Mouse (Mus musculus) liver, adult 2 months (tissue): Measurements from ENCODE around the gene Rab26. TPM values are rescaled to one million over a fixed set of nuclear protein-coding genes. Genes with fewer than 3 reads are reported as not detected.

Experiments used
- DNase-seq: peaks from one replicate; pipeline ENCODE4 v3.0.0-alpha.2; 2011; ENCODE audit warnings: low read depth, low spot score; ENCODE audit errors: extremely low read depth
- H3K27ac ChIP-seq: fragments of 200-500 bp; replicated peaks from 2 replicates; pipeline ENCODE4 v1.5.1; 2012; ENCODE audit warnings: low read depth, mild to moderate bottlenecking, control low read depth, inconsistent platforms, low read length; ENCODE audit not compliant: insufficient read depth
- H3K27me3 ChIP-seq: fragments of 200-500 bp; 2 replicates; pipeline ENCODE4 v1.6.1; 2012; ENCODE audit warnings: mild to moderate bottlenecking, moderate library complexity, low read length, inconsistent platforms; ENCODE audit not compliant: control insufficient read depth, insufficient read depth
- H3K36me3 ChIP-seq: fragments of 200-500 bp; 2 replicates; pipeline ENCODE4 v1.6.1; 2012; ENCODE audit warnings: low read length, inconsistent platforms; ENCODE audit not compliant: control insufficient read depth, insufficient read depth
- H3K4me1 ChIP-seq: fragments of 200-500 bp; 2 replicates; pipeline ENCODE4 v1.6.1; 2011; ENCODE audit warnings: low read length; ENCODE audit not compliant: control insufficient read depth, insufficient read depth
- H3K4me3 ChIP-seq: fragments of 200-500 bp; 2 replicates; pipeline ENCODE4 v1.5.1; 2011; ENCODE audit warnings: low read depth, mild to moderate bottlenecking, control low read depth, low read length, moderate library complexity; ENCODE audit not compliant: insufficient read depth
- H3K79me2 ChIP-seq: fragments of 200-500 bp; 2 replicates; pipeline ENCODE4 v1.6.1; 2012; ENCODE audit warnings: inconsistent platforms, mild to moderate bottlenecking, low read length, moderate library complexity; ENCODE audit not compliant: control insufficient read depth, insufficient read depth
- H3K9ac ChIP-seq: fragments of 200-500 bp; 2 replicates; pipeline ENCODE4 v1.6.1; 2012; ENCODE audit warnings: low read depth, mild to moderate bottlenecking, control low read depth, inconsistent platforms, low read length
- CTCF ChIP-seq: fragments of 200-500 bp; IDR thresholded peaks from 2 replicates; pipeline ENCODE4 v1.5.1; 2011; ENCODE audit warnings: low read depth, low read length, control low read depth
- POLR2A ChIP-seq: fragments of 200-500 bp; IDR thresholded peaks from 2 replicates; pipeline ENCODE4 v1.6.1; 2011; ENCODE audit warnings: low read length, control low read depth; ENCODE audit not compliant: insufficient read depth; ENCODE audit errors: extremely low read depth
- WGBS: fragments of 180-500 bp; shearing (Covaris S2); methylation state at CpG from one replicate; pipeline ENCODE4 v1.1.7; 2018; 5-methylcytosine and 5-hydroxymethylcytosine counted together
- polyA plus RNA-seq: library from polyadenylated mRNA; depleted of rRNA; stranded (reverse); fragments of >200 nt; gene quantifications from 2 replicates; pipeline ENCODE4 v1.2.3, GENCODE M21; 2012
- total RNA-seq: library from RNA; depleted of rRNA; stranded (reverse); fragments of >200 nt; gene quantifications from 2 replicates; pipeline ENCODE4 v1.2.3, GENCODE M21; 2014

The Rab26 gene
- total and polyA plus RNA-seq, 2 experiments, result 0.37 to 0.40 TPM

DNA sequence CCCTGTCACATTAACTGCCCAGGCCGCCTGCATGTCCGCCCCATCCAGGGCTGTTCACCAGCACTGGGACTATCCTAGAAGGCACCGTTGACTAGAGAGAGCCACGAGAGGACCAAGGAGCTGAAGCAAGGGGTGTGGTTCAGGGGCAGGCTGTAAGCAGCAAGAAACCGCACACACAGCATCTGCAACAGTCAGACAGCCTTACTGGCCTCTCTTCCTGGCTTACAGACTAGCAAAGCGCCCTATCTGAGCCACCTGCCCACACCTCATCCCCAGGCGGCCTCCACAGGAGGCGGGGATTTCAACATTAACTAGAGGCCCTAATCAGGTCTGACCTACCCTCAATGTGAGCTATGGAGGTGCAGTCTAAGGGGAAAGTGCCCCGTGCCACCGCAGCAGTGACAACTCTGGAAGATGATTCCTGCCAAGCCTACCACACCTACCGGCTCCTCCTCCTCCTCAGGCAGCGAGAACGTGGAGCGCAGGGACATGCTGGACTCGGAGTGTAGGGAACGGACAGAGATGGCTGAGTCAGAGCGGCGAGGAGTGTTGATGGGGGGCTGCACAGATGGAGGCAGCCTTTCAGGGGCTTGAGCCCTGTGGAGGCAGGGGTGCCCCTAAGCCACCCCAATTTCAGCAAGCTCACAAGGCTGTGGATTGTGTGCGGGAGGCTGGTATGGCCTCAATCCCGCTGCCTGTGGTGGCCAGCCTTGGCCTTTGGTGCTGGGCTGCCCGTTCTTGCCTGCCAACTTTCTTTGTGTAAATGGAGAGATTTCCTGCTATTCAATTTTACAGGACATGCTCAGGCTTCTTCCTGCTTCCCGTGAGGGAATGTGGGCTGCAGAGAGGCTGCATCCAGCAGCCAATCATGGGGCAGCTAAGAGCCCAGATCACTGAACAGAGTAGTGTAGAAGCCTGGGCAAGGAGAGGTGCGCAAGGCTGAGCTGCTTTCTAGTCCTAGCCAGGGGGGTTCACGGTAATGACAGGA, 19.4 kb downstream of the Rab26 start:
- DNase-seq, result no peak
- TF ChIP-seq POLR2A (no peak), CTCF (no peak)
- Histone ChIP-seq H3K27me3 (no peaks in the 10 kb centered on the region), H3K4me1 (no peaks in the 10 kb centered on the region), H3K4me3 (peak overlapping the region; percentile 11; the same call in 1 of the 2 replicates), H3K9ac (0 out of 2 replicates have a peak overlapping the region, but pooled peaks have one; percentile 2), H3K27ac (peak overlapping the region; percentile 32), H3K36me3 (peaks cover 15% of the 10 kb centered on the region), H3K79me2 (no peaks in the 10 kb centered on the region)
- WGBS, result 85% methylated on average over 24 of the region's 24 CpGs

DNA sequence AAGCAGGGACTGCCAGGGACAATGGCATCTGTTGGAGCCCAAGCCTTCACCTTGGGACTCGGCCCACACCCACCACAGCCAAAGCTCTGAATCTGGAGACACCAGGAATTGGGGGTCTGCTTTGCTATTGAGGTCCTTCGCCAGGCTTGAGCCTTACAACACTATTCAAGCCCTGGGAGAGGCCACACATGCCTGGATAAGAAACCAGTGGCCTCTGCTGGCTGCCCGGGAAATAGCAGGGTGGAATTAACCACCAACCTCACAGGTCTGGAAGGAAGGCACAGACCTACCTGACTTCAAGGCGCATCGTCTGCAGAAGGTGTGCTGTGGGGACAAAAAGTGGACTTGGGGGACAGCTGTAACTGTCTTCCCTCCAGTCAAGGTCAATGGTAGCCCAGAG, 20.4 kb downstream of the Rab26 start:
- Histone ChIP-seq H3K27me3 (no peaks in the 10 kb centered on the region), H3K4me1 (no peaks in the 10 kb centered on the region), H3K36me3 (peaks cover 17% of the 10 kb centered on the region), H3K9ac (no peak overlapping the region), H3K27ac (no peak overlapping the region), H3K4me3 (no peak overlapping the region), H3K79me2 (no peaks in the 10 kb centered on the region)
- 73% methylated on average over 5 of the region's 5 CpGs for WGBS
- peak; percentile 8 for DNase-seq
- no peak for TF ChIP-seq POLR2A
- TF ChIP-seq CTCF, result peak; percentile 63

DNA sequence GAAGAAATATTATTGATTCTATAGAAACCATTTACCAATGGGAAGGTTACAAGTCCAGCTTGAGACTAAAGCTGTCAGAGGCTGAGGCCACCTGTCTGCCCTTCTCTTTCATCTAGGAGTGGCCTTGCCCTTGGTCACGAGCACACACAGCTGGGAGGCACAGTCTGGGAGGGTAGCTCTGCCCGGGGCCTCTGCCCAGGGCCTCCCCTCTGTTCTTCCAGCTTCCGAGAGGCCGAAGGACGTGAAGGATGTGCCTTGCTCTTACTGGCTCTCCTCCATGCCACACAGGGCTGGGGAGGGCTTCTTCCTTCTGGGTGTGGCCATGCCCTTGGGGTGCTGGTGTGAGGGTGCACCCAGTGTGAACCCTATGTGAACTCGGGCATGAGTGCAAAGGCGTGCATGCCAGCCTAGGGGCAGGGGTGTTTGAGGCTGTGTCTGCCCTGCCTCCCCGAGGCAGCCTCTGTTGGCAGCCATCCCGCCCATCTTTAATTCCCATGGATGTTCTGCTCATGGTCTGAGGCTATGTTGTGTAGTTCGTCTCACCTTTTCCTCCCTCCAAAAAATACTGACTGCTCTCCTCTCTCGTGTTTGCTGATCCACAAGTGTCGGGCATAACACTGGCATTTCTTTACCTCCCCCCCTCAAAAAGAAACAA, 26.1 kb downstream of the Rab26 start:
- DNase-seq, result no peak
- H3K36me3 ChIP-seq, result peaks cover 10% of the 10 kb centered on the region; the same call in 1 of the 2 replicates
- 91% methylated on average over 12 of the region's 12 CpGs for WGBS
- no peaks in the 10 kb centered on the region for H3K27me3 ChIP-seq
- TF ChIP-seq POLR2A, result no peak
- TF ChIP-seq CTCF, result no peak
- no peaks in the 10 kb centered on the region for H3K4me1 ChIP-seq
- H3K9ac ChIP-seq, result no peak overlapping the region
- no peak overlapping the region for H3K4me3 ChIP-seq
- no peak overlapping the region for H3K27ac ChIP-seq
- no peaks in the 10 kb centered on the region for H3K79me2 ChIP-seq

GRCm38 (mm10) chr17:24507129-24507664, 26.8 kb downstream of the Rab26 start:
- TF ChIP-seq CTCF (no peak), POLR2A (no peak)

DNA sequence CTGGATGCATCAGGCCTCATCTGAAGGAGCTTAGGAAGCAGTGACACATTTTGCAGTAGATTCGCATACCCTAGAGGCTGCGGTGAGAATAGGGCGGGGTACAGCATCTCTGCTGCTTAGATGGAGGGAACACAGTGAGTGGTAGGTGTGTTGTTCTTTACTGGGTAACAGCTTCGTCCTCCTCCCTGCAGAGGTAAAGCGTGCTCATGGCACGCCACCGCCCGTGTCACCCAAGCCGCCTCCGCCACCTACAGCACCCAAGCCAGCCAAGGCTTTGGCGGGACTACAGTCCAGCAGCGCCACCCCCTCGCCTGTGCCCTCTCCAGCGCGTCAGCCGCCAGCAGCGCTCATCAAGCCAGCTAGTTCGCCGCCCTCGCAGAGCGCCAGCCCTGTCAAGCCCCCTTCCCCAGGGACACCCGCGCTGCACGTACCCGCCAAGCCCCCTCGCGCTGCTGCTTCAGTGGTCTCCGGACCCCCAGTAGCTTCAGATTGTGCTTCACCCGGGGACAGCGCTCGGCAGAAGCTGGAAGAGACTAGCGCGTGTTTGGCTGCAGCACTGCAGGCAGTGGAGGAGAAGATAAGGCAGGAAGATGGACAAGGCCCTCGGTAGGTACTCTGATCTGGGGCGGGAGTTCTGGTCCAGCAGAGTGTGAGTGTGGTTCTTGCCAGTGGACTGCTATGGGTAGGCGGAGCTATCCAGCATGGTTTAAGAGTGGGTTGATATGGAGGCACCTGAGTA, 27.5 kb downstream of the Rab26 start:
- TF ChIP-seq CTCF (no peak), POLR2A (no peak)
- 36% methylated on average over 36 of the region's 36 CpGs for WGBS
- H3K27ac ChIP-seq, result no peak overlapping the region
- DNase-seq, result no peak
- H3K9ac ChIP-seq, result no peak overlapping the region
- H3K79me2 ChIP-seq, result no peaks in the 10 kb centered on the region
- H3K36me3 ChIP-seq, result peaks cover 10% of the 10 kb centered on the region; the same call in 1 of the 2 replicates
- H3K4me1 ChIP-seq, result no peaks in the 10 kb centered on the region
- H3K27me3 ChIP-seq, result no peaks in the 10 kb centered on the region
- no peak overlapping the region for H3K4me3 ChIP-seq

More at GRCm38 (mm10) chr17:24507129-24507664, 26.8 kb downstream of the Rab26 start:
- no peak overlapping the region for H3K9ac ChIP-seq
- WGBS, result 41% methylated on average over 19 of the region's 19 CpGs
- H3K36me3 ChIP-seq, result peaks cover 10% of the 10 kb centered on the region; the same call in 1 of the 2 replicates
- no peaks in the 10 kb centered on the region for H3K4me1 ChIP-seq
- no peak for DNase-seq
- H3K79me2 ChIP-seq, result no peaks in the 10 kb centered on the region
- no peak overlapping the region for H3K27ac ChIP-seq
- H3K4me3 ChIP-seq, result no peak overlapping the region
- no peaks in the 10 kb centered on the region for H3K27me3 ChIP-seq
